Mouse (Mus musculus) adrenal gland, postnatal 10 days (tissue): ENCODE results near the gene Reln. TPM values are rescaled to one million over a fixed set of nuclear protein-coding genes. Genes with fewer than 3 reads are reported as not detected.

Source experiments
- DNase-seq: peaks from one replicate; pipeline ENCODE4 v3.0.0; 2021; ENCODE audit warnings: mixed read lengths
- total RNA-seq, 2 experiments: library from RNA; stranded (reverse); gene quantifications; 2 replicates each; pipeline ENCODE4 v1.2.3; 2021

Reln gene
- total RNA-seq, 2 experiments from 2014 or later, result 14.5 to 18.0 TPM

GRCm38 (mm10) chr5:22116922-22117321, 227.6 kb downstream of the Reln start:
- no peak for DNase-seq

- DNase-seq, result no peak
These were observed 237.6 kb downstream of the Reln start for GRCm38 (mm10) chr5:22106811-22107485.

- no peak for DNase-seq
These were observed 249.5 kb downstream of the Reln start for GRCm38 (mm10) chr5:22094984-22095383.

GRCm38 (mm10) chr5:22094043-22094442, 250.5 kb downstream of the Reln start:
- no peak for DNase-seq

- no peak for DNase-seq
These were observed 251.2 kb downstream of the Reln start for GRCm38 (mm10) chr5:22093157-22093865.

GRCm38 (mm10) chr5:22080468-22080986, 264.0 kb downstream of the Reln start:
- no peak for DNase-seq

- no peak for DNase-seq
These were observed 269.5 kb downstream of the Reln start for GRCm38 (mm10) chr5:22074971-22075370.

GRCm38 (mm10) chr5:22072591-22072990, 271.9 kb downstream of the Reln start:
- DNase-seq, result no peak

GRCm38 (mm10) chr5:22059251-22059650, 285.3 kb downstream of the Reln start:
- no peak for DNase-seq

GRCm38 (mm10) chr5:22041825-22042224, 302.7 kb downstream of the Reln start:
- DNase-seq, result no peak

GRCm38 (mm10) chr5:22039375-22040149, 304.9 kb downstream of the Reln start:
- DNase-seq, result no peak

GRCm38 (mm10) chr5:22035201-22035600, 309.3 kb downstream of the Reln start:
- no peak for DNase-seq

- no peak for DNase-seq
These were observed 311.5 kb downstream of the Reln start for GRCm38 (mm10) chr5:22033039-22033438.

- no peak for DNase-seq
These were observed 312.8 kb downstream of the Reln start for GRCm38 (mm10) chr5:22031653-22032052.

GRCm38 (mm10) chr5:22028379-22028778, 316.1 kb downstream of the Reln start:
- DNase-seq, result no peak

- DNase-seq, result no peak
These were observed 317.1 kb downstream of the Reln start for GRCm38 (mm10) chr5:22027240-22027875.

GRCm38 (mm10) chr5:22025746-22026145, 318.8 kb downstream of the Reln start:
- peak; percentile 18 for DNase-seq

GRCm38 (mm10) chr5:22024108-22024507, 320.4 kb downstream of the Reln start:
- DNase-seq, result no peak

- no peak for DNase-seq
These were observed 326.6 kb downstream of the Reln start for GRCm38 (mm10) chr5:22017896-22018295.

GRCm38 (mm10) chr5:22014459-22014858, 330.0 kb downstream of the Reln start:
- DNase-seq, result no peak

- DNase-seq, result no peak
These were observed 335.4 kb downstream of the Reln start for GRCm38 (mm10) chr5:22009142-22009541.

- no peak for DNase-seq
These were observed 337.0 kb downstream of the Reln start for GRCm38 (mm10) chr5:22007304-22008059.
